Mouse (Mus musculus) right cerebral cortex, adult 2 months (tissue): Measurements from ENCODE around the gene Ankrd28.
"Not testable (repeated sequence)": the region's sequence is repeated elsewhere in the genome, so short reads cannot be mapped to it uniquely, and the experiment has no call there.

ENCODE experiments used
- DNase-seq, 2 experiments: peaks; one replicate each; pipeline ENCODE4 v3.0.0; 2021 to 2022; ENCODE audit warnings: low spot score in 2 of 2

The Ankrd28 gene

DNA sequence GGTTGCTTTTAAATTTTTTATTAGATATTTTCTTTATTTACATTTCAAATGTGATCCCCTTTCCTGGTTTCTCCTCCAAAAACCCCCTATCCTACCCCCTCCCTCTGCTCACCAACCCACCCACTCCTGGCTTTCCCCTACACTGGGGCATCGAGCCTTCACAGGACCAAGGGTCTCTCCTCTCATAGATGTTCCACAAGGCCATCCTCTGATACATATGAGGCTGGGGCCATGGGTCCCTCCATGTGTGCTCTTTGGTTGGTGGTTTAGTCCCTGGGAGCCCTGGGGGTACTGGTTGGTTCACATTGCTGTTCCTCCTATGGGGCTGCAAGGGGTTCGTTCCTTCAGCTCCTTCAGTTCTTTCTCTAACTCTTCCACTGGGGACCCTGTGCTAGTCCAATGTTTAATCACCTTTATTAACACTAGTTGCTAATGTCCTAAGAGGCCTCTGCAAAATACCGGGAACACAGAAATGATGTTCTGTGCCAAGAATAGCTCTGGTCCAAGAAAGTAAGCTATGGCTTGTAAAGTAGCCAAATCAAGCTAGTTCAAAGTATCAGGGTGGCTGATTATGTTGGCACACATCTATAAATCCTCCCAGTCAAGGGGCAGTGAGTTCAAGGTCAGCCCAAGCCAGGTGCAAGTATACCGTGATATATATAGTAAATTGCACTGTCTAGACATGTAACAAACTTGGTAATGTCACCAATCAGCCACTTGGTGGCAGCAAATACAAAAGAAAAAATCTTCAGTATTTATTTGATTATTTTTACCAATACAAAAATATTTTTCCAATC is 36.3 kb downstream of the Ankrd28 start:
- DNase-seq, result peak in 1 of 2 experiments; percentile 32

DNA sequence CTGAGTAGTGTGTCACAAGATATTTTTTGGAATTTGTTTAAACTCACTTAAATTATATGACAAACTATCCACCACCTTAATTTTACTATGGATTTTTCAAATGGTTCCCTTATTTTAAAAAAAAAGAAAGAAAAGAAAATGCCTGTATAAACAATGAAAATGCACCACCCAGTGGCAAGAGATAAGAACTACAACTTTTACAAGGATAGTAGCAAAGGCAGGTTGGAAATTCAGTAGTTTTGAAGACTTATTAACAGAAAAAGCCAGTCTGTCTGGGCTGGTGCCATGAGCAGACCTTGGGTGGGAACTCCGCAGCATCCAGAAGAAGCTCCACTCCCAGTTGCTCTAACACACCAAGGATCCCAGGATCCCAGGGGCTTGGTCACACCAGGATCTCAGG is 39.7 kb downstream of the Ankrd28 start:
- peak in 1 of 2 experiments; percentile 49 for DNase-seq

DNA sequence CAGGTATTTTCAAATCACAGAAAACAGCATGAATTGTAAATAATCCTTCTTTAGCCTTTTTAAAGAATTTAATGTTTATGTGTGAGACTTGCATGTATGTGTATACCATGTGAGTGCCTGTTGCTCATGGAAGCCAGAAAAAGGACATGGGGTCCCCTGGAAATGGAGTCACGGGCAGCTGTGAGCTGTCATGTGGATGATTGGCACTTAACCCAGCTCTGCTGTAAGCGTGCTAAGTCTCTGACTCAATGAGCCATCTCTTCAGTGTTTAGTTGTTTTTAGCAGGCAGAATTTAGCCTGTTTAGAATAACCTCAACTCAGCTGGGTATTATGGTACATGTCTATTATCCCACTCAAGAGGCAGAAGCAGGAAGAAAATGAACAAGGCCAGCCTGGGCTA is 43.5 kb downstream of the Ankrd28 start:
- DNase-seq, result no peak

DNA sequence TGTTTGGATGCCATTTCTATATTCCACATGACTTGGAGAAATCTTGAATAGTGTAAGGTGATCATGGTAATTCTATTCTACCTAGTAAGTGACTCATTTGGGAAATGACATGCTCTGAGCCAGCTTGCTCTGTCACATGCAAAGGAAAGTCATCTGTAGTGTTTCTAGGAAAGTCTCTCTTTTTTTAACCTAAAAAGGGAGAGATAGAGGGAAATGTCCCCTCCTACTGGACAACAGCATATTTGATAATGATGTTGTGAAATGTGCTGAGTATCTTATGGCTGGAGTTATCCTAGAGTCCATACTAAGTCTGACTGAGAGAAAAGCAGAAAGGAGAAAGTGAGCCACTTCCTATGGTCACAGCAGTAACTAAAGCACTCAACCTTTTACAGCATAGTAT is 44.8 kb downstream of the Ankrd28 start:
- DNase-seq, result no peak

DNA sequence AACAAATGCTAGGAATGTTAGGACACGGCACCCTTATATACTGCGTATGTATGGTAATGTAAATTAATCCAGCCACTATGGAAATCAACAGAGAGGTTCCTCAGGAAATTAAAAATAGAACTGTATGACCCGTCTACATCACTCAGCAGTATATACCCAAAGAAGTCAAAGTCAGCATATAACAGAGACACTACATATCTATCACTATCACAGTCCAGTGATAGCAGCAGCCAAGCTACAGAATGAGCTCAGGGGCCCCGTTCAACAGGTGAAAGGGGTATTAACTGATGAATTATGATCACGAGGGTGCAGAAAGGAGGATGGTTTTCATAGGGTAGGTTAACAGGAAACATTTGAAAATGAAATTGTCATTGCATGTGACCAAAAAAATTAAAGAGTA is 45.5 kb downstream of the Ankrd28 start:
- DNase-seq, result no peak

DNA sequence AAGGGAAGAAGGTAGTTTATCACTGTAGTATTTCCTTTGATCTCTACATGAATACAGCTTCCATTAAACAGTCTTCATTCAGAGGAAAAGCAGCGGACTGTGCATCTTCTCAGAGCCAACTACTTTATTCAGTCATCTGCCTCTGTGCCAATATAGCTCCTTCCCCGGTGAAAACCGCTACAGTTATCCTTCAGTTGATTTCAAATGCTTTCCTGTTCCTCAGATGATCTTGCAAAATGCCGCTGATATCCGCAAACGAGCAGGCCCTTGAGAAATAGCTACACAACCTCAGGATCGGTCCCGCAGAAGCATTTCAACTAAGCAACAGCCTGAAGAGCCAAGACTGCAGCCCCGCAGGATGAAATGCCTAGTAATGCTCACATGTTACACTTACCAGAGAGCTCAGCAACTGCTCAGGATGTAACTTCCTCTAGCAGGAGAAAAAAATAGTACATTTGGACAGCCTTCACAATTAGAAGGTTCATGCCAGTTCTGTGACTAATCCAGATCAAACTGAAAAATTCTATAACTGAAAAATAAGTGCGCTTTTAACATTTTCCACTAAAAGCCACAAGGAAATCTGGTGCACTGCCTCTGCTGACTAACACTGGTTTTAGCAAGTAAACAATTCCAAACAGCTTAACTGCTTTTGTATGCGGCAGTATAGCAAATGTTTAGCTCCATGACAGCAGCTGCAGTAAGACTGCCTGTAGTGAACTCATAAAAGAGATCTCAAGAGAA is 49.0 kb downstream of the Ankrd28 start:
- DNase-seq, result peak; percentile 62 to 80

DNA sequence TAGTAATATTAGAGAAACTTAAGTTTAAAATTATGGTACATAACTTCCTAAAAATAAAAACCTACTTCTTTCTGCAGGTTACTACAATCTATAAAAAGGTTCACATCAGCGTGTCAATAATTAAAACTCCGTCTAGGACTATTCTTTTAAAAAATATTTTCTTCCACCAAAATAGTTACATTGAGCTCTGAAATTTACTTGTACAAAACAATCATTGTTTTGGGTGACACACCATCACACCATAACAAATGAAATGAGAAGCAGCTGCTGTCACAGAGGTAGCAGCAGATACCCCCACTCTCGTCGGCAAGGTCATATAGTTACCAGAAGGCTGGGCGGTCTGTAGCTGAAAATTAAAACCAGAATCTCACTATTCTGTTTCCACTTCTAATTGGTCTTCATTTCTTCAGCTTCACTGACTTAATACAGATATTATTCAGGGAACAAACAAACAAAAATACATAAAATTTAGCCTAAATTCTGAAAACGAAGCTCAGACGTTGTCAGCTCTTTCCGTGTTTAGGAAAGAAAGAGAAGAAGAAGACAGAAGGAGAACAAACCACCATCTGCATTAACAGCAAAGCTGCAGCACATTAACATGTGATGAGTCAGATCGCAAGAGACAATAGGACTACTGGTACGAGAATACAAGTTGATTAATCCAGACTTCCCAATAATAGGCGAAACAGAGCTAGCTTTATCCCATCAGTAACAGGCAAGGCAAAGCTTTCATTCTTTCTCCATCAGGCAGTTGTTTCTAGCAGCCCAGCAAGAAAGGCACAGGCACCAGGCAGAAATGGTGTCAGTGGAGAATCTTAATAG is 49.8 kb downstream of the Ankrd28 start:
- DNase-seq, result peak; percentile 29 to 42

DNA sequence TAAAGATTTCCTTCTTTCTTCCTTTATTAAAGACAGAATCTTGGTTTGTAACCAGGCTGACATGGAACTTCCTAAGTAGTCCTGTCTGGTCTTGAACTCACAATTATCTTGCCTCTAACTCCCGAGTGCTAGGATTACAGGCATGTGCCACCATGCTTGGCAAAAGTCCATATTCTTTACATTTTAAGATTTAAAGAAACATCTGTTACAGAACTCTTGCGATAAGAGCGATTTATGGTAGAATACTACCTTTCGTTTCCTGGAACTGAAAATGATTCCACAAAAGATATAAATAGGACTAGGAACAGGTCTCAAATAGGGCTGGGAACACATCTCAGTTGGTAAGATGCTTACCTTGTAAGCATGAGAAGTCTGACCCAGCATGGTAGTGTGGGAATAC is 56.9 kb downstream of the Ankrd28 start:
- DNase-seq, result no peak

DNA sequence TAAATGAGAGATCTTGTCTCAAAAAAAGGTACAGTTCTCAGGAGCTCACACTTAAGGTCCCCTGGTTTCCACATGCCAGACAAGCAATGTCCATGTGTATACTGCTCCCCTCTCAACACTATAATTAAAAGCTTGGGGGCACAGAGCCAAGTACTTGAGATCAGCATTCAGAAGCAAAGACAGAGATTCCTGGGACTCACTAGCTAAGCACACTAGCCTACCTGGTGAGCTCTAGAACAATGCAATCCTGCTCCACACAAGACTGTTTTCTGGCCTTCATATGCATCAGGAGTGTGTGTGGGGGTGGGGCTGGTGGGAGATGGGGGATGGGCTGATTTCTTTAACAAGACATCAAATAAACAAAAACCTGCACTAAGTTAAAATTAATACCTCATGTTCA is 58.2 kb downstream of the Ankrd28 start:
- DNase-seq, result no peak

DNA sequence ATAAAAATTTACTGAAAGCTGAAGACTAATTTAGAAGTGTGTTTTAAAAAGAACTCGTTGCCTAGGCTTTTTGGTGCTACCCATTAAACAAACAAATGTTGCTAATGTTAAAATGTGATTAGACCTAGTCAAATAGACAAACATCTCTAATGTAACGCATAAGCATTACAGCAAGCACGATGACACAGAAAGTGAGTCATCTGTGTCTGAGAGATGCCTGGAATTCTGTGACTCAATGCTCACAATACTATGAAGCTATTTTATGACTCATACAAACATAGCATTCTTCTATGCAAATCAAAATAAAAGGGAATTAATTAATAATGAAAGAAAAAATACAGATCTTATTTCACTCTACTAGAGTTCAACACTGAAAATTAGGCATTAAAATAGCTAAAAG is 61.9 kb downstream of the Ankrd28 start:
- DNase-seq, result no peak

DNA sequence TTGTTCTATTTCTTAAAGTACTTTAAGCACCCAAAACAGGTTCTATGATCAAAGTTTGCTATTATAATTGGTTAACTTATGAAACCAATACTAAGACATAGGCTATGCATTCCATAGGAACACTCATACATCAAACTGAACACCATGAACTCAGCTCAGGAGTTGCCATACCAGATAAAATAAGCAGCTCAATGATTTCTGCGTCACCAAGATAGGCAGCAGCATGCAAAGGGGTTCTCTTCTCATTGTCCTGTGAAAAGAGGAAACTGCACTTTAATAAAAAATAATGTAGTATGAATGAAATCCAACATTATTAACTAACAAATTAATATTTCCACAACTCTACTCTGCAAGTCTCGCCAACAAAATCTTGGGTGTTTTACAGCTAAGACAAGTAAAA is 66.4 kb downstream of the Ankrd28 start:
- no peak for DNase-seq

DNA sequence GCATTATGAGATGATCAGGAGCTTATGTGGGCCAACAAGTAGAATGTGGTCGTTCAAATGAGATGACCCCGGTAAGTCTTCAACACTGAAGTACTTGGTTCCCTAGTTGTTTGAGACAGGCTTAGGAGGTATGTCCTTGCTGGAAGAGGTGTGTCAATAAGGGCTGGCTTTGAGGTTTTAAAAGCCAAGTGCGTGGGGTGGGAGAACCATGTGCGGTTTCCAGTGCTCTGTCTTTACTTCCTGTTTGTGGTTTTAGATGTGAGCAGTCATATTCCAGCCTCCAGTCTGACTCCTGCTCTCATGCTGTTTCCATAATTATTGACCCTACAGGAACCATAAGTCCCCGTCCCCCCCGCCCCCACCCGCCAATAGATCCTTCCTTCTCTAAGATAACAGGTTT is 68.7 kb downstream of the Ankrd28 start:
- no peak for DNase-seq

DNA sequence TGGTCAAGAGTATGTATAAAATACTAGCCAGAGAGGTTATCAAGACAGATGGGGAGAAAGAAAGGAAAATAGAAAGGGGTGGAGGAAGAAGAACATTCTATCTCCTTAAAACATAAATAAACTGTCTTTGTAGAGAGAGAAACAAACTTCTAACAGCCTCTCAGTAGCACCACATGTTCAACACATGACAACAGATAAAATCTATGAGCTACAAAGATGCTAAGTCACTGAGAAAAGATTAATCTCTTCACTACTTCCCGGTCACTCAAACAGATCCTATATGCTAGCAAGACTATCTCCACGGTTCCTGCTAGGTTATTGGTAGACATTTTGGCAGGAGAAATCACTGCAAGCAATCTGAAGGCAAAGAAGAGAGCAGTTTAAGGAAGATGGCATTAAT is 71.3 kb downstream of the Ankrd28 start:
- no peak for DNase-seq

DNA sequence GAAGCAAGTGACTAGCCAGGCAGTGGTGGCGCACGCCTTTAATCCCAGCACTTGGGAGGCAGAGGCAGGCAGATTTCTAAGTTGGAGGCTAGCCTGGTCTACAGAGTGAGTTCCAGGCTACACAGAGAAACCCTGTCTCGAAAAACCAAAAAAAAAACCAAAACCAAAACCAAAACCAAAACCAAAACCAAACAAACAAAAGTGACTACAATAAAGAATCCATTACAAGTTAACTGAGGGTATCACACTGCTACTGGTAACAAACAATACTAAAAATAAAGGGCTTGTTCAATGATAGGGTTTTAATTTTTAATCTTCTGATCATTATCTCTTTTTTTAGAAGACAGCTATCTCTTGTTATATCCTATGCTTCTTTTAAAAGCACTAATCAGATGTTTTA is 72.0 kb downstream of the Ankrd28 start:
- not testable (repeated sequence) for DNase-seq

DNA sequence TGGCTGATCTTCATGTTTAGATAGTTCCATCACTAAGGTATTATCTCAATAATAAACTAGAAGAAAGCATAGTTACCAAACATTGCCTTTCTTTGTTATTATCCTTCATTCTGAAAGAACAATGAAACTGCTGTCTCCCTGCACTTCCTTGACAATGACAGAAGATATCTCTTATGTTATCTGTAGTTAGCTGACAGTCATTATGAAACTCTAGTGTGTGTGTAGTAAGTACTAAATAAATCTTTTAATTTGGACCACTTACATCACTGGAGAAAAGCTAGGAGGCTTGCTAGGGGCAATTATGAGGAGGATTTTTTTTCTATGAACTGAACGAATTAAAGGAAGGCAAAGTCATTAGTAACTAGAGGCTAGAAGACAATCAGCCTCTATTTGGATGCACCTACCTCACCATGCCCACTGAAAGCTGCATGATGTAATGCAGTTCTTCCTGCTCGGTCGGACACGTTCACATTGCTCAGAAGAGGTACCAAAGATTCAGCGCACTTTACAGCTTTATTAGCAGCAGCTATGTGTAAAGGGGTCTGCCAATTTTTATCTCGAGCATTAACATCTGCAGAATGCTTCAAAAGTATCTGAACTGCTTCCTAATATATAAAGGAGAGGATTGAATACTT is 82.1 kb downstream of the Ankrd28 start:
- DNase-seq, result no peak

DNA sequence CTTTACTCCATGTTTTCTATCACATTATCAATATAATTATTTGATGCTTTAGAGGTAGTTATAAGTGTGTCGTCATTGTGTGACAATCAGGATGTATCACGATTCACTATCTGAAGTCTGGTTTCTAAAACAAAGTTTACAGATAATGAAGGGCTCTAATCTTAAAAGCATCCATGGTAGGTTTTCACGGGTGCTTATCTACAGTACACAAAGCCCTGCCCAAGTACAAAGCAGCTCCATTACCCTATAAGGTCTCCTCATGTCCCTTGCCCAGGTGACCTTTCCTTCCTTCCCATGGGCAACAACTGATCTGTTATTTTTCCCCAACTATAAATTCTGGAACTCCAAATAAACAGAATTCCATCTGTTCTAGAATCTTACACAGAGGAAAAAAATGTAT is 87.9 kb downstream of the Ankrd28 start:
- DNase-seq, result no peak

DNA sequence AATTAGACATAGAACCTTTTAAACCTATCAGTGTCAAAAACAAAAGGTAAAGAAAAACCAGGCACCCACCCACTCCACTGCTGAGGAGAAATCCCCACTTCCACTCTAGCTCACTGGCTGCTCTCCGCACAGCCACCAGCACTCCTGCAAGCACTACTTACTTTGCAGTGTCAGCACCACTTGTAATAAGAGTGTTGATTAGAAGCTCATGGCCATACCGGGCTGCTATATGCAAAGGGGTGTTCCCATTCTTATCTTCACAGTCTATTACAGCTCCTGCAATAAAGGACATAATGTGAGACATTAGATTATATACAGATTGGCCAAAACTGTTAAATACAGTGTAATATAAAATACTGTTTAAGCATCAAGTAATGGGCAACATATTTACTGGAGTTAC is 95.6 kb downstream of the Ankrd28 start:
- DNase-seq, result no peak

DNA sequence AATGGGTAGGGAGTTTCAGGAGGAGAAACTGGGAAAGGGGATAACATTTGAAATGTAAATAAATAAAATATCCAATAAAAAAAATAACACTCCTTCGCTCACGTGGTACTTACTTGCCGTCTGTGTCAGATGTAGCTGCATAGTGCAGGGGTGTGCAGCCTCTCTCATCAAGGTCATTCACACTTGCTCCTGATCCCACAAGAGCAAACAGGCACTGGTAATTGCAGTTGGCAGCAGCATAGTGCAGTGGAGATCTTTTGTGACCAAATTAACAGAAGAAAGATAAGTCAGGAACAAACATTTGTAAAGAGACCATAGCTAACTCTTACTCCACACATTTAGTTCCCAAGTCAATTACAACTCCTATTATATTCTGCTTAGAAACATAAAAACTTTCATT is 102.9 kb downstream of the Ankrd28 start:
- no peak for DNase-seq

DNA sequence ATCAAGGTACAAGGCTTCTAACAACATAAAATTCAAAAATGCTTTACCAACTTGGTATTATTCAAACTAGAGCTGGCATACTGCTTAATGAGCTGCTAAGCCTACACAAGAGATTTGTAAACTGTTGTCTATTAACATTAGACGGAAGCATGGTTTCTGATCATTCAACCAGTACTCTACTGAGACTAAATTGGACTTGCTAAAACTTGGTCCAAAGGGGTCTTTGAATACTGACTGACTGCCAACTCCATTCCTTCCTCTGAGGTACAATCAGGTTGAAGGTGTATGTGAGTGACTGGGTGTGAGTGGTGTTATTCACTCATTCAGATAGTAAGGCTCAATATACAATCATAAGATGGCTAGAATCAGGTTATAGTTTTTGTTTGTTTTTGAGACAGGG is 107.7 kb downstream of the Ankrd28 start:
- DNase-seq, result no peak

DNA sequence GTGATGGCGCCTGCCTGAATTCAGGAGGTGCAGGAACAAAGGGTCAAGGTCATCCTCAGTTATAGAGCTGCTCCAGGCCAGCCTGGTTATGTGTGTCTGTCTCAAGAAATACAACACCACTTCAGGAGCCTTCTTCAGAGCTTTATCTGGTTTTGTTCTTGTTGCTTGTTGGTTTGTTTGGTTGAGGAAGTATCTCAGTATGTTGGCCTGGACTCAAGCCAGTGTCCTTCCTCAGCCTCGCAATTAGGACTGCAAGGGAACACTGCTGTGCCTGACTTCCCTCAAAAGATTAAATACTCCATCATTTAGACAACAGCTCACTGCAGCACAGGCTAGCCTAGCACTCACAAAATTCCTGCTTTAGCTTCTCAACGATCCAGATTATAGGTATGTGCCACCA is 109.2 kb downstream of the Ankrd28 start:
- no peak for DNase-seq

DNA sequence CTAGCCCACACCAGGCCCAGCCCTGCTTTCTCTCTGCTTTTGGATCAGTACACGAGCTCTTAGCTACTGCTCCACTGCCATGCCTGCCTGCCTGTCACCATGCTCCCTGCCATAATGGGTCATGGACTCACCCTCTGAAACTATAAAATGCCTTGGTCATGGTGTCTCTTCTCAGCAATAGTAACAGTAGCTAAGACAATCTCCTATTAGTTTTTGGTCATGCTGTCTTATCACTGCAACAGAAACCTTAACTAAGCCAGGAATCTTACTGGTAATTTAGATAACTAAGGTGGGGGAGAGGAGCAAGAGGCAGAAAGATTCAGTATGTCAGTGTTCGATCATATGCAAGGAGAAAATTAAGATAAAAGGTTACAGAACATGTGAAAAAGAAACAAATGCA is 112.1 kb downstream of the Ankrd28 start:
- no peak for DNase-seq

DNA sequence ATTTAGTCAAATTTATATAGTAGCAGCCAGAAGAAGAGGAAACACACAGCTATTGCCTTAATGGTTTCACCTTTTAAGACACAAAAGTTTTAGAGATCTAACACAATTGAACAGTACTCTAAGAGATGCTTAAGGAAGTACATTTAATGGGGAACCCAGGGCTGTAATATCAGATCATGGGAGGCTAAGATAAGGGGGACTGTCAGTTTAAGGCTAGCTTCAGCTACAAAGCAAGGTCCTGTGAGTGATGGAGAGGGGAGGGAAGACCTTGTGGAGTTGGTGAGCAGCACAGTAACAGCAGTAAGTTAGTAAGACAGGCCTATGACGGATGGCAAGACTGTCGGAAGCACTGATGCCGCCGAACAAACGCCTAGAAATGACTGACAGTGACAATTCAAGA is 113.1 kb downstream of the Ankrd28 start:
- DNase-seq, result no peak
